Mouse (Mus musculus) MEL (cell line): Measurements from ENCODE around the gene Hoxc10. TPM values are rescaled to one million over a fixed set of nuclear protein-coding genes. Genes with fewer than 3 reads are reported as not detected.
A peak's percentile ranks its signal among the peaks of the same experiment; 100 is the strongest.

Source experiments
- DNase-seq: peaks from one replicate; pipeline ENCODE4 v3.0.0; 2011; ENCODE audit warnings: low read depth, low spot score
- H3K27ac ChIP-seq: 2 replicates; pipeline ENCODE4 v1.5.1; 2012; ENCODE audit warnings: low read depth, mild to moderate bottlenecking, control low read depth, low read length, moderate library complexity; ENCODE audit not compliant: control insufficient read depth
- H3K27me3 ChIP-seq, 2 experiments: fragments of 150-350 bp in 1 of 2; sonication (generic) in 1 of 2; 2 replicates each; pipeline ENCODE4 v1.6.1; 2012; ENCODE audit warnings: low read length in 2 of 2, mild to moderate bottlenecking in 2 of 2, improper control_type of control experiment in 1 of 2, moderate library complexity in 1 of 2; ENCODE audit not compliant: insufficient read depth in 2 of 2, control insufficient read depth in 1 of 2
- H3K36me3 ChIP-seq, 2 experiments: 2 replicates each; pipeline ENCODE4 v1.6.1; 2012 to 2014; ENCODE audit warnings: low read length in 2 of 2, improper control_type of control experiment in 1 of 2, inconsistent platforms in 1 of 2, mild to moderate bottlenecking in 1 of 2; ENCODE audit not compliant: insufficient read depth in 2 of 2, control insufficient read depth in 1 of 2
- H3K4me1 ChIP-seq, 2 experiments: fragments of 150-350 bp in 1 of 2; sonication (generic) in 1 of 2; 2 replicates each; pipeline ENCODE4 v1.6.1; 2012; ENCODE audit warnings: low read length in 2 of 2, improper control_type of control experiment in 1 of 2, mild to moderate bottlenecking in 1 of 2; ENCODE audit not compliant: insufficient read depth in 2 of 2, control insufficient read depth in 1 of 2
- H3K4me3 ChIP-seq, 2 experiments: fragments of 150-350 bp in 1 of 2; sonication (generic) in 1 of 2; 2 replicates each; pipeline ENCODE4 v1.5.1; 2012; ENCODE audit warnings: low read depth in 2 of 2, low read length in 2 of 2, mild to moderate bottlenecking in 2 of 2, moderate library complexity in 2 of 2, control low read depth in 1 of 2, improper control_type of control experiment in 1 of 2; ENCODE audit not compliant: control insufficient read depth in 1 of 2, insufficient read depth in 1 of 2
- H3K79me2 ChIP-seq: 2 replicates; pipeline ENCODE4 v1.6.1; 2012; ENCODE audit warnings: mild to moderate bottlenecking, low read length, moderate library complexity; ENCODE audit not compliant: control insufficient read depth, poor library complexity, insufficient read depth
- H3K9ac ChIP-seq: 2 replicates; pipeline ENCODE4 v1.6.1; 2012; ENCODE audit warnings: low read depth, mild to moderate bottlenecking, control low read depth, low read length, moderate library complexity; ENCODE audit not compliant: control insufficient read depth, poor library complexity, severe bottlenecking
- H3K9me3 ChIP-seq: fragments of 150-350 bp; sonication (generic); replicated peaks from 2 replicates; pipeline ENCODE4 v1.6.1; 2012; ENCODE audit warnings: mild to moderate bottlenecking, low read length, improper control_type of control experiment, moderate library complexity; ENCODE audit not compliant: insufficient read depth
- CHD2 ChIP-seq: IDR thresholded peaks from 2 replicates; pipeline ENCODE4 v1.6.1; 2011; ENCODE audit warnings: low read length, improper control_type of control experiment
- CTCF ChIP-seq, 3 experiments: IDR thresholded peaks in 2 of 3; conservative IDR thresholded peaks in 1 of 3; 2 replicates each; pipeline ENCODE4 v1.5.1; 2011 to 2012; ENCODE audit warnings: low read length in 3 of 3, low read depth in 2 of 3, mild to moderate bottlenecking in 2 of 3, improper control_type of control experiment in 1 of 3, inconsistent platforms in 1 of 3, mixed read lengths in 1 of 3, moderate library complexity in 1 of 3; ENCODE audit not compliant: control insufficient read depth in 1 of 3, insufficient read depth in 1 of 3, poor library complexity in 1 of 3, severe bottlenecking in 1 of 3
- E2F4 ChIP-seq: IDR thresholded peaks from 2 replicates; pipeline ENCODE4 v1.6.1; 2011; ENCODE audit warnings: low read depth, low read length, improper control_type of control experiment, borderline replicate concordance
- GATA1 ChIP-seq: IDR thresholded peaks from 2 replicates; pipeline ENCODE4 v1.6.1; 2011; ENCODE audit warnings: low read depth, low read length, improper control_type of control experiment
- JUND ChIP-seq: IDR thresholded peaks from 2 replicates; pipeline ENCODE4 v1.6.1; 2011; ENCODE audit warnings: low read depth, mild to moderate bottlenecking, improper control_type of control experiment, low read length
- MAZ ChIP-seq: IDR thresholded peaks from 2 replicates; pipeline ENCODE4 v1.6.1; 2012; ENCODE audit warnings: low read depth, mild to moderate bottlenecking, inconsistent platforms, low read length, improper control_type of control experiment
- MEF2A ChIP-seq: IDR thresholded peaks from 2 replicates; pipeline ENCODE4 v1.6.1; 2014; ENCODE audit warnings: low read depth, mild to moderate bottlenecking, inconsistent platforms, low read length, improper control_type of control experiment; ENCODE audit not compliant: poor library complexity, insufficient replicate concordance, severe bottlenecking; ENCODE audit errors: extremely low read depth
- MYB ChIP-seq: IDR thresholded peaks from 2 replicates; pipeline ENCODE4 v1.6.1; 2011; ENCODE audit warnings: mild to moderate bottlenecking, low read depth, low read length, improper control_type of control experiment
- RAD21 ChIP-seq: IDR thresholded peaks from 2 replicates; pipeline ENCODE4 v1.6.1; 2011; ENCODE audit warnings: mild to moderate bottlenecking, low read depth, low read length, improper control_type of control experiment
- SIN3A ChIP-seq: IDR thresholded peaks from 2 replicates; pipeline ENCODE4 v1.6.1; 2012; ENCODE audit warnings: low read length, improper control_type of control experiment, inconsistent platforms
- TAL1 ChIP-seq: IDR thresholded peaks from 2 replicates; pipeline ENCODE4 v1.6.1; 2012; ENCODE audit warnings: mild to moderate bottlenecking, inconsistent platforms, low read length, moderate library complexity, mixed read lengths
- TCF12 ChIP-seq: IDR thresholded peaks from 2 replicates; pipeline ENCODE4 v1.6.1; 2014; ENCODE audit warnings: low read depth, mild to moderate bottlenecking, inconsistent platforms, low read length, improper control_type of control experiment, moderate library complexity
- ZNF384 ChIP-seq: IDR thresholded peaks from 2 replicates; pipeline ENCODE4 v1.6.1; 2012; ENCODE audit warnings: low read depth, mild to moderate bottlenecking, inconsistent platforms, low read length, improper control_type of control experiment
- polyA plus RNA-seq, 2 experiments: library from polyadenylated mRNA; stranded (reverse) in 1 of 2; unstranded in 1 of 2; fragments of >175 nt in 1 of 2; fragments of >200 nt in 1 of 2; gene quantifications; 2 replicates each; pipeline versions ENCODE4 v1.2.1 to v1.2.4; 2012; ENCODE audit warnings: low replicate concordance in 2 of 2, low read depth in 1 of 2; ENCODE audit not compliant: insufficient read length in 2 of 2, insufficient read depth in 1 of 2, missing spikeins in 1 of 2
- total RNA-seq: library from RNA; depleted of rRNA; stranded (reverse); fragments of 300-350 nt; gene quantifications from 2 replicates; pipeline ENCODE4 v1.2.3, GENCODE M21; 2012

Gene Hoxc10
- total and polyA plus RNA-seq, 3 experiments, result 6.8 to 24.8 TPM; not detected in 1

DNA sequence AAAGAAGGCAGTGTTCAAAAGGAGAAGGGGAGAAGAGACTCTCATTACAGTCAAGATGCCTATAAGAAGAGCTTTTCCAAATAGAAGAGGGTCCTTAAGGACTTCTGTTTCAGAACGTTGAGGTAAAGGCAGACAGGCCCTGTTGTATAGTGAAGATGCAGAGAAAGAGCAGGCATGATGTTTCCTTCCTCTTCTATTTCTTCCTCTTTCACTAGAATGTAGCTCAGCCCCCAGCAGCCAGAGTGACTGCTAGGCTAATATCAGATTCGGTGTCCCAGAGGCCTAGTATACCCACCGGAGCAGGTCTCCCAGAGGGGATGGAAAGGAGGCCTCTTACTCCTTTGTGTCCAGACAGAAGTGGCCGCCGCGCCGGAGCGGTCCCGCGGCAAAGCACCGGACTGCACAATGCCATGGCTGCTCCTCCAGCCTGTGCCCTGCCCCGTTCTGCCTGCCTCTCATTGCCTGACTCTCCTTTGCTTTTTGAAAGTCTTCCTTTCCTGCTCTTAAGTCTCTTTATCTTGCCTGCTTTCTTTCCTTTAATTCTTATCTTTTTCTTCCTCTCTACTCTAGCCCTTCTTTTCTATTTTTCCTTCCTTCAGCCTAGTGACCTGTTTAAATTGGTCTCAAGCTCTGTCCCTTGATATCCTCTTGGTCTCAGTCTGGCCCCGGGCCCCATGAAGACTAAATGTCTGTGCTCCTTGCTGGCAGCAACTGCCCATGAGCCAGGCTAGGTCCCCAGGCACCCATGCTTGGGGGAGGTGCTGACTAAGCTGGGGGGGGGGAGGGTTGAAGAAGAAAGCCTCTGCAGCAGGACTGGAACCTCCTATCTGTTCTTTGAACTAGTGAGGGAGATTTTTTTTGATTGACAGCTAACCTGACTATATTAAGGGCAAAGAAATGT, 12.3 kb downstream of the Hoxc10 start (continued):
- TF ChIP-seq CTCF (IDR thresholded peaks at IDR 0.05 in 2 of 3, conservative IDR thresholded peaks at IDR 0.05 in 1 of 3; ENCODE audit: control insufficient read depth in 1 of 3, insufficient read depth in 1 of 3, low read depth in 2 of 3, low read length in 3 of 3, poor library complexity in 1 of 3, severe bottlenecking in 1 of 3) (no peak), GATA1 (peak; percentile 40), RAD21 (no peak), MAZ (no peak), TAL1 (no peak)

GRCm38 (mm10) chr15:102979936-102980335, 13.3 kb downstream of the Hoxc10 start:
- H3K27me3 ChIP-seq, result no peaks in the 10 kb centered on the region
- no peak overlapping the region for H3K4me3 ChIP-seq

GRCm38 (mm10) chr15:102980352-102980751, 13.8 kb downstream of the Hoxc10 start:
- TF ChIP-seq SIN3A, result no peak
- no peak for TF ChIP-seq TAL1
- no peak for TF ChIP-seq ZNF384
- no peak for TF ChIP-seq TCF12
- TF ChIP-seq MEF2A, result no peak
- TF ChIP-seq JUND, result no peak
- no peak for TF ChIP-seq MYB
- TF ChIP-seq GATA1, result no peak
- TF ChIP-seq, all 39 proteins: peak for 0
- Histone ChIP-seq H3K36me3 (peaks cover 0 to 18% of the 10 kb centered on the region in 2 experiments; a peak in 3 of 4 replicates), H3K9me3 (no peaks in the 10 kb centered on the region), H3K9ac (peak overlapping the region; percentile 56; the same call in 1 of the 2 replicates), H3K79me2 (peaks cover 51% of the 10 kb centered on the region), H3K27me3 (no peaks in the 10 kb centered on the region), H3K4me3 (no peak overlapping the region), H3K4me1 (peaks cover 16 to 23% of the 10 kb centered on the region in 2 experiments), H3K27ac (no peak overlapping the region)
- DNase-seq, result no peak

More at GRCm38 (mm10) chr15:102979936-102980335, 13.3 kb downstream of the Hoxc10 start:
- Histone ChIP-seq H3K9ac (no peak overlapping the region), H3K79me2 (peaks cover 53% of the 10 kb centered on the region), H3K4me1 (peaks cover 16 to 23% of the 10 kb centered on the region in 2 experiments), H3K27ac (no peak overlapping the region), H3K36me3 (peaks cover 0 to 18% of the 10 kb centered on the region in 2 experiments; a peak in 3 of 4 replicates), H3K9me3 (no peaks in the 10 kb centered on the region)
- TF ChIP-seq MAZ (no peak), E2F4 (no peak), CHD2 (no peak)
- no peak for DNase-seq
